Mouse (Mus musculus): ENCODE results near the gene Tmem213. TPM values are rescaled to one million over a fixed set of nuclear protein-coding genes. Genes with fewer than 3 reads are reported as not detected.

Tmem213 gene
- polyA plus RNA-seq, 1 experiment = not detected

DNA sequence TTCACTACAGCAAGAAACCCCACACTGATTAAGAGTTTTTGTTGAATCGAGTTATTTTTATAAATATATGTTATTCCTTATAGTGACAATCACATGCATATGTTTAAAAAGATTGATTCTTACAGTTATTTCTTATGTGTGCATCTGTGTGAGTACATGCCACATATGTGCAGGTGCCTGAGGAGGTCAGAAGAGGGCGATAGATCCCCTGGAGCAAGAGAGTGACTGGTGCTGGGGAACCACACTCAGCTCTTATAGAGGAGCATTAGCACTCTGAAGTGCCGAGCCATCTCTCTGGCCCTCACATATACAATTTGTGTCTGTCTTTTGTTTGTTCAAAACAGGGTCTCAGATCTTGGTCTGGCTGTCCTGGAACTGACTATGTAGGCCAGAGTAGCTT is 35.5 kb upstream of the Tmem213 start:
- H3K27ac ChIP-seq (ENCODE audit: control insufficient read depth, insufficient read depth, low read depth, low read length) = no peak overlapping the region
- H3K27me3 ChIP-seq (ENCODE audit: control insufficient read depth, insufficient read depth, low read length) = no peaks in the 10 kb centered on the region
- no peaks in the 10 kb centered on the region for H3K4me1 ChIP-seq (ENCODE audit: control insufficient read depth, insufficient read depth, low read length)
- TF ChIP-seq CTCF (IDR thresholded peaks at IDR 0.05; ENCODE audit: control insufficient read depth, insufficient read depth, insufficient replicate concordance, low read depth, low read length) (no peak; the same call in 1 of the 2 replicates), POLR2A (IDR thresholded peaks at IDR 0.05; ENCODE audit: control insufficient read depth, low read depth, low read length) (no peak)
- H3K4me3 ChIP-seq (ENCODE audit: control insufficient read depth, low read depth, low read length) = no peak overlapping the region
- H3K36me3 ChIP-seq (ENCODE audit: control insufficient read depth, insufficient read depth, low read length) = no peaks in the 10 kb centered on the region

GRCm38 (mm10) chr6:38080364-38080763 is 28.7 kb upstream of the Tmem213 start:
- Histone ChIP-seq H3K4me1 (ENCODE audit: control insufficient read depth, insufficient read depth, low read length) (no peaks in the 10 kb centered on the region), H3K27me3 (ENCODE audit: control insufficient read depth, insufficient read depth, low read length) (no peaks in the 10 kb centered on the region), H3K36me3 (ENCODE audit: control insufficient read depth, insufficient read depth, low read length) (no peaks in the 10 kb centered on the region), H3K4me3 (ENCODE audit: control insufficient read depth, low read depth, low read length) (no peak overlapping the region), H3K27ac (ENCODE audit: control insufficient read depth, insufficient read depth, low read depth, low read length) (no peak overlapping the region)
- TF ChIP-seq CTCF (IDR thresholded peaks at IDR 0.05; ENCODE audit: control insufficient read depth, insufficient read depth, insufficient replicate concordance, low read depth, low read length) (no peak), POLR2A (IDR thresholded peaks at IDR 0.05; ENCODE audit: control insufficient read depth, low read depth, low read length) (no peak)

GRCm38 (mm10) chr6:38081727-38082341 is 27.2 kb upstream of the Tmem213 start:
- no peaks in the 10 kb centered on the region for H3K4me1 ChIP-seq (ENCODE audit: control insufficient read depth, insufficient read depth, low read length)
- TF ChIP-seq CTCF (IDR thresholded peaks at IDR 0.05; ENCODE audit: control insufficient read depth, insufficient read depth, insufficient replicate concordance, low read depth, low read length) (no peak), POLR2A (IDR thresholded peaks at IDR 0.05; ENCODE audit: control insufficient read depth, low read depth, low read length) (no peak)
- no peaks in the 10 kb centered on the region for H3K36me3 ChIP-seq (ENCODE audit: control insufficient read depth, insufficient read depth, low read length)
- H3K27ac ChIP-seq (ENCODE audit: control insufficient read depth, insufficient read depth, low read depth, low read length) = no peak overlapping the region
- no peaks in the 10 kb centered on the region for H3K27me3 ChIP-seq (ENCODE audit: control insufficient read depth, insufficient read depth, low read length)
- H3K4me3 ChIP-seq (ENCODE audit: control insufficient read depth, low read depth, low read length) = no peak overlapping the region

DNA sequence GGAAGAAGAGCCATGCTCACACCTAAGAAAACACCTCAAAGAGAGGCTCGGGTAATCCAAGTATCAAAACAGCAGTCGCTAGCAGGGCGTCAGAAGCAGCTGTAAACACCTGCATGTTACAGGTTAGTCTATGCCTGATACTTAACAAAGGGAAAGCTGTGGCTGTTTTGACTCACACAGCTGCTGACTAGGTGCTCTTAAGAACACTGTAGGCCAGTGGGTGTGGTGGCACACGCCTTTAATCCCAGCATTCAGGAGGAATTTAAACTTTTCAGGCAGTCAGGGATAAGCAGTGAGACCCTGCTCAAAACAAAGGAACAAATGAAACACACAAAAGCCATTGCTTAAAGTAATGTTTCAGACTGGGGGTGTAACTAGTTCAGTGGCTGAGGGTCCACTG is 25.9 kb upstream of the Tmem213 start:
- TF ChIP-seq CTCF (IDR thresholded peaks at IDR 0.05; ENCODE audit: control insufficient read depth, insufficient read depth, insufficient replicate concordance, low read depth, low read length) (no peak), POLR2A (IDR thresholded peaks at IDR 0.05; ENCODE audit: control insufficient read depth, low read depth, low read length) (no peak)
- Histone ChIP-seq H3K4me3 (ENCODE audit: control insufficient read depth, low read depth, low read length) (no peak overlapping the region), H3K27ac (ENCODE audit: control insufficient read depth, insufficient read depth, low read depth, low read length) (no peak overlapping the region)

DNA sequence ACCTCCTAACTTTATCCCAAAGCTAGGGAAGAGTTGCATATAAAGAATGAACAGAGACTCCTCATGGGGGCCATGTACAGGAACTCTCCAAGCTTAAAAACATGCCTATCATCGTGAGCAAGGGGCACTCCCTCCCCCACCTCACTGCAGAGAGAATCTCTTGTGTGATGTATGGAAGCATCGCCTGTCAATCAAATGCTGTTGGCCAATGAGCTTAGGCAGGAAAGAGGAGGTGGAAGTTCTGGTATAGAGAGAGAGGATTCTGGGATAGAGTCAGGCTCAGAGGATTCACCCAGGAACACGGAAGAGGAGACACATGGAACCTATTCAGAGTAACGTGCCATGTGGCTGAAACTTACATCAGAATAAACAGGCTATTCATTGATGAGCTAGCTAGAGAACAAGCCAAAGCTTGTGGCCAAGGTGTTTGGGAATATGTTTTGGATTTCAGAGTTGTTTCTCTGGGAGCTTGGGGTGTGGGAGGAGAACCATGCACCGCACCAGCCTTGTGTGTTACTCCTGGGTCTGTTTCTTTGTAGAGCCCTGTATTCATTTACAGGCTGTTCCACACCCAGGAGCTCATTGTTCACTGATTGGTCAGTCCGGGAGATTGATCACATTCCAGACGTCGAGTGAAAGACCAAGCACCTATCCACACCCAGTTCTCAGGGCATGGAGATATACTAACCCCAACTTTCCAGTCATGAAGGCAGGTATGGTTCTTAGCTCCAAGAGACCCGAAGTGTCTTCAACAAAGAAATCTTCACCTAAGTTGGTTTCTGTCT is 21.6 kb upstream of the Tmem213 start:
- no peaks in the 10 kb centered on the region for H3K27me3 ChIP-seq (ENCODE audit: control insufficient read depth, insufficient read depth, low read length)
- H3K27ac ChIP-seq (ENCODE audit: control insufficient read depth, insufficient read depth, low read depth, low read length) = no peak overlapping the region
- H3K36me3 ChIP-seq (ENCODE audit: control insufficient read depth, insufficient read depth, low read length) = no peaks in the 10 kb centered on the region
- H3K4me1 ChIP-seq (ENCODE audit: control insufficient read depth, insufficient read depth, low read length) = no peaks in the 10 kb centered on the region
- H3K4me3 ChIP-seq (ENCODE audit: control insufficient read depth, low read depth, low read length) = no peak overlapping the region
- TF ChIP-seq POLR2A (IDR thresholded peaks at IDR 0.05; ENCODE audit: control insufficient read depth, low read depth, low read length) (no peak), CTCF (IDR thresholded peaks at IDR 0.05; ENCODE audit: control insufficient read depth, insufficient read depth, insufficient replicate concordance, low read depth, low read length) (no peak)

More for the DNA sequence above, 25.9 kb upstream of the Tmem213 start:
- Histone ChIP-seq H3K36me3 (ENCODE audit: control insufficient read depth, insufficient read depth, low read length) (no peaks in the 10 kb centered on the region), H3K4me1 (ENCODE audit: control insufficient read depth, insufficient read depth, low read length) (no peaks in the 10 kb centered on the region), H3K27me3 (ENCODE audit: control insufficient read depth, insufficient read depth, low read length) (no peaks in the 10 kb centered on the region)

DNA sequence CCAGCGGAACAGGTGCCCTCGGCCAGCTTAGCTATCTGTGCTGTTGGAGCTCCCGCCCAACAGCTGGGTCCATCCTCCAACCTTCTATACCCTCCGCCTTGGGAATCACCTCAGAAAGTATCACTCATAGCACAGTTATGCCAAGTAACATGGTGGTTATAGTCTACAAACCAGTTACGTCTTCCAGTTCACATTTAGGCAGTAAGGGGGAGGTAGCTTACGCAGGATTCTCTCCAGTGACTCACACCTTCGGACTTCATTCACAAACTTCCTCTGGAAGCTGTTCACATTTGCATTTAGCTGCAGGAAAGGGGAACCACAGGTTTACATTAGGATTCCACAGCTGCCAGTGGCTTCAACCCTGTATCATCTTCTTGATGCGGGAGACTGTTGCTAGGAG is 16.5 kb upstream of the Tmem213 start:
- H3K36me3 ChIP-seq (ENCODE audit: control insufficient read depth, insufficient read depth, low read length) = no peaks in the 10 kb centered on the region
- no peaks in the 10 kb centered on the region for H3K27me3 ChIP-seq (ENCODE audit: control insufficient read depth, insufficient read depth, low read length)
- no peak for TF ChIP-seq CTCF (IDR thresholded peaks at IDR 0.05; ENCODE audit: control insufficient read depth, insufficient read depth, insufficient replicate concordance, low read depth, low read length)
- no peak for TF ChIP-seq POLR2A (IDR thresholded peaks at IDR 0.05; ENCODE audit: control insufficient read depth, low read depth, low read length)
- H3K4me1 ChIP-seq (ENCODE audit: control insufficient read depth, insufficient read depth, low read length) = no peaks in the 10 kb centered on the region
- no peak overlapping the region for H3K4me3 ChIP-seq (ENCODE audit: control insufficient read depth, low read depth, low read length)
- no peak overlapping the region for H3K27ac ChIP-seq (ENCODE audit: control insufficient read depth, insufficient read depth, low read depth, low read length)

- no peak overlapping the region for H3K4me3 ChIP-seq (ENCODE audit: control insufficient read depth, low read depth, low read length)
- no peak for TF ChIP-seq CTCF (IDR thresholded peaks at IDR 0.05; ENCODE audit: control insufficient read depth, insufficient read depth, insufficient replicate concordance, low read depth, low read length)
- TF ChIP-seq POLR2A (IDR thresholded peaks at IDR 0.05; ENCODE audit: control insufficient read depth, low read depth, low read length) = no peak
Measured at GRCm38 (mm10) chr6:38094701-38095100, 14.4 kb upstream of the Tmem213 start.

More at GRCm38 (mm10) chr6:38094701-38095100, 14.4 kb upstream of the Tmem213 start:
- Histone ChIP-seq H3K36me3 (ENCODE audit: control insufficient read depth, insufficient read depth, low read length) (no peaks in the 10 kb centered on the region), H3K27ac (ENCODE audit: control insufficient read depth, insufficient read depth, low read depth, low read length) (no peak overlapping the region), H3K27me3 (ENCODE audit: control insufficient read depth, insufficient read depth, low read length) (no peaks in the 10 kb centered on the region), H3K4me1 (ENCODE audit: control insufficient read depth, insufficient read depth, low read length) (no peaks in the 10 kb centered on the region)

Measured in testis, adult 2 months (tissue).